ENCODE assay signal across 31 mouse cellular contexts in genomic region chr17:3777691-3778090, GRCm38 (mm10).
"Had no signal": no experiment of that assay in that cellular context is flagged by ENCODE, and none has a peak within 500 bp of the region (broad histone marks: within the 10 kb centered on the region; RNA-seq: fewer than 3 reads in every experiment).

No protein-coding gene starts in this region.

- DNase-seq: left cerebral cortex, postnatal 4 days; liver; liver, embryonic 13.5 days; liver, postnatal 0 days; lung, adult 2 months; lung, postnatal 10 days; lung, postnatal 14 days; lung, postnatal 36 days; lung, postnatal 4 days; midbrain, embryonic 14.5 days had no signal

- H3K27ac ChIP-seq: limb, embryonic 10.5 days; limb, embryonic 12.5 days; limb, embryonic 13.5 days; limb, embryonic 15.5 days; liver, embryonic 12.5 days; liver, embryonic 13.5 days; liver, embryonic 14.5 days; liver, embryonic 15.5 days; lung, embryonic 15.5 days; macrophage; midbrain, embryonic 10.5 days; midbrain, embryonic 12.5 days; midbrain, embryonic 13.5 days; midbrain, embryonic 15.5 days; neural tube, embryonic 12.5 days; neural tube, embryonic 13.5 days had no signal

- H3K9me3 ChIP-seq: limb, embryonic 10.5 days; limb, embryonic 12.5 days; limb, embryonic 13.5 days; limb, embryonic 15.5 days; liver, embryonic 12.5 days; liver, embryonic 13.5 days; liver, embryonic 15.5 days; lung, embryonic 15.5 days; midbrain, embryonic 10.5 days; midbrain, embryonic 12.5 days; midbrain, embryonic 13.5 days; midbrain, embryonic 15.5 days; neural tube, embryonic 12.5 days; neural tube, embryonic 13.5 days had no signal

- ATAC-seq: liver, embryonic 12.5 days; liver, postnatal 0 days; lung, postnatal 0 days; midbrain, embryonic 13.5 days; midbrain, embryonic 15.5 days; midbrain, embryonic 16.5 days had no signal

- H3K27me3 ChIP-seq: limb, embryonic 12.5 days; limb, embryonic 13.5 days; limb, embryonic 15.5 days; liver, embryonic 12.5 days; liver, embryonic 13.5 days; liver, embryonic 15.5 days; lung, embryonic 15.5 days; megakaryocyte, embryonic 14.5 days; midbrain, embryonic 12.5 days; midbrain, embryonic 13.5 days; midbrain, embryonic 15.5 days; neural tube, embryonic 12.5 days; neural tube, embryonic 13.5 days had no signal

- H3K4me3 ChIP-seq: limb, embryonic 10.5 days; limb, embryonic 12.5 days; limb, embryonic 13.5 days; limb, embryonic 15.5 days; liver, embryonic 12.5 days; liver, embryonic 13.5 days; liver, embryonic 15.5 days; lung, embryonic 15.5 days; megakaryocyte, embryonic 14.5 days; midbrain, embryonic 10.5 days; midbrain, embryonic 12.5 days; midbrain, embryonic 13.5 days; midbrain, embryonic 15.5 days; myocyte; neural tube, embryonic 12.5 days; neural tube, embryonic 13.5 days had no signal

- H3K4me2 ChIP-seq: limb, embryonic 12.5 days; limb, embryonic 13.5 days; limb, embryonic 15.5 days; liver, embryonic 11.5 days; liver, embryonic 12.5 days; liver, embryonic 13.5 days; liver, embryonic 15.5 days; lung, embryonic 15.5 days; midbrain, embryonic 11.5 days; midbrain, embryonic 12.5 days; midbrain, embryonic 13.5 days; midbrain, embryonic 15.5 days; neural tube, embryonic 12.5 days; neural tube, embryonic 13.5 days had no signal

- H3K4me1 ChIP-seq: limb, embryonic 10.5 days; limb, embryonic 12.5 days; limb, embryonic 13.5 days; limb, embryonic 15.5 days; liver, embryonic 12.5 days; liver, embryonic 13.5 days; liver, embryonic 15.5 days; lung, embryonic 15.5 days; megakaryocyte, embryonic 14.5 days; midbrain, embryonic 12.5 days; midbrain, embryonic 13.5 days; midbrain, embryonic 15.5 days; neural tube, embryonic 12.5 days had no signal

- H3K9ac ChIP-seq: limb, embryonic 12.5 days; limb, embryonic 13.5 days; limb, embryonic 15.5 days; liver, embryonic 12.5 days; liver, embryonic 13.5 days; liver, embryonic 14.5 days; liver, embryonic 15.5 days; liver, postnatal 0 days; lung, embryonic 15.5 days; midbrain, embryonic 12.5 days; midbrain, embryonic 13.5 days; midbrain, embryonic 15.5 days; neural tube, embryonic 12.5 days; neural tube, embryonic 13.5 days had no signal

- H3K36me3 ChIP-seq: limb, embryonic 10.5 days; limb, embryonic 12.5 days; limb, embryonic 13.5 days; limb, embryonic 15.5 days; liver, embryonic 12.5 days; liver, embryonic 13.5 days; liver, embryonic 15.5 days; lung, embryonic 15.5 days; midbrain, embryonic 10.5 days; midbrain, embryonic 12.5 days; midbrain, embryonic 13.5 days; midbrain, embryonic 15.5 days; neural tube, embryonic 12.5 days; neural tube, embryonic 13.5 days had no signal
